Mouse (Mus musculus): ENCODE measurements around the gene Pbx1. TPM values are rescaled to one million over a fixed set of nuclear protein-coding genes. Genes with fewer than 3 reads are reported as not detected.

Pbx1 gene
- total RNA-seq, 2 experiments from 2014 or later: 16.9 to 29.3 TPM

DNA sequence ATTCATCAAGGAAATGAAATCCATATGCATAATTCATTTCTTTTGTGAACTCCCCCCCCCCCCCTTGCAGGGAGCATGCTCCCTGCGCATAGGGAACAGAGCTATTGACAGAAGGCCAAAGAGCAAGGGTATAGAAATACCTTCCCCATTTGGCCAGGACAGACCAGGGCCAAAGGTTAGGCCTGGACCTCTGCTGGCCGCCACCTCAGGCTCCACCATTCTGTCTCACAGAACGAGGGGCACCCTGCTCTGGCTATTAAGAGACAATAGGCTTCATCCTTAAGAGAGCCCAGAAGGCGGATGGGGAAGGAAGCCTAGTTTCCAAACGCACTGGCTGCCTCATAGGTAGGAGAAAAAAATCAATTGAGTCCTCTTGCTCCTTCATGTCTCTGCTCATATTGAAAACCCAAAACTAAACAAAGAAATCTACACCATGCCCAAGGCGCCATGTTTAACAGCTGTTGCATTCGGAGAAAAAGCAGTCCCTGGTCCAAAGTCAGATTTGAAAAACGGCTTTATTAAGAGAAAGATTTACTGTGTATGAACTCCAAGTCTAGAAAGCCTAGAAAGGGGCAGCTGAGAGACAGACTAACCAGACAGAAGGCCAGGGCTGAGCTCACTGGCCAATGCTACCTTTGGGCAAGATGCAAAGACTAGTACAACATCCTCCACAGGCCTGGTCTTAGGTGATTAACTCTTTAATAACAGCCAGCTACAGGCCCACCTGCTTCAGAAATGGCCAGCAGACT, 83.9 kb downstream of the Pbx1 start:
- intact Hi-C loops (cut with DNase I): no loop called here
- no peak for DNase-seq
- Histone ChIP-seq H3K4me3 (no peak overlapping the region), H3K27ac (no peak overlapping the region)
- no peak for TF ChIP-seq CTCF (IDR thresholded peaks at IDR 0.05)

DNA sequence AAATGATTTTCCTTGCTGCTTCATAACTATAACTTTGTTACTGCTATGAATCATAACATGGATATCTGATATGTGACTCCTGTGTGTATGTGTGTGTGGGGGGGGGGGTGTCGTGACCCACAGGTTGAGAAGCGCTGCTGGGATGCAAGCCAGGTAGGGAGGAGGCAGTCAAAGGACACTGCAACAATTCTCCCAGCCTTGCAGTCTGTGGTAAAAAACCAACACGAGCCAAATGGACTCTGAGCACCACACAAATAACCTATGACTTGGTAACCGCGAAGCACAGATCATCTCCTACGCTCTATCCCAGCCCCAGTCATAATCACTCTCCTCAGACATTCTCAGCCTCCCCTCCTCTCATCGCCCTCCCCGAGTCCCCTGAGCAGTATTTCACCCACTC, 87.2 kb downstream of the Pbx1 start:
- no peak for TF ChIP-seq CTCF (IDR thresholded peaks at IDR 0.05)
- no peak overlapping the region for H3K4me3 ChIP-seq
- intact Hi-C loops (cut with DNase I): no loop called here
- peak; percentile 42 for DNase-seq
- H3K27ac ChIP-seq: peak overlapping the region; percentile 24; the same call in 1 of the 2 replicates

DNA sequence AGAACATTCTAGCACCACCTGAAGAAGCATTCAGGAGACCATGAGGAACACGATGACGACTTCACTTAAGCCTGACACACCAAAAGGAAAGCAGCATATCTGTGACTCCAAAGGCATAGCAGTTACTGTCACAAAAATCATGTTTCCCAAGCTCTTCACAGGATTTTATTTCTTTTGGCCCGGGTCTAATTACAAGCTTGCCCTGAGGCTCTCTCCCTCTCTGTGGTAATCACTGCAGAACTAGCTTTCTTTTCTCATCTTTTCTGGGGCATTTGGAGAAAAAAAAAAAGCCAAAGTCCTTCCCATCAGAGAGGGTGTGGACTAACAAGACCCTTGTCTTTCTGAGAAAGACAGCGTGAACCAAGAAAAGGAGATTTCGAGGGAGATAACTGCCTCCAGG, 87.8 kb downstream of the Pbx1 start:
- DNase-seq: no peak
- TF ChIP-seq CTCF (IDR thresholded peaks at IDR 0.05): no peak
- intact Hi-C loops (cut with DNase I): no loop called here
- Histone ChIP-seq H3K4me3 (no peak overlapping the region), H3K27ac (0 out of 2 replicates have a peak overlapping the region, but pooled peaks have one; percentile 10)

DNA sequence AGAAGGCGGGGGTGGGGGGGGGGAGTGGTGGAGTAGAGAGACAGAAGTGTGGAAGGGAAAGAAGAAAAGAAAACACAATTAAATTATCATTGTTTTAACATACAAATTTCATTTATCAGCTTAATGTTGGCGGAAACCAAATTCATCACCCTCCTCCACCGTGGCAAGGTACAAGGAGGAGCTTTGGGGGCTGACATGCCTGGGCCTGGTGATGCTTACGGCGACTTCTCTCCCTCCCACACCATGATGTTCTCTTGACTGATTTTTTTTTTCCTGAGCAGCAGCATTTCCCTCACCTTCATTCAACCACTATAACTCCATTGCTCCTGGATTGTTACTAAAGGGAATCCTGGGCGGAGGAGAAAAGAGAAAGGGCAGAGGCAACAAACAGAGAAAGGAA, 89.8 kb downstream of the Pbx1 start:
- no peak for TF ChIP-seq CTCF (IDR thresholded peaks at IDR 0.05)
- intact Hi-C loops (cut with DNase I): no loop called here
- no peak overlapping the region for H3K27ac ChIP-seq
- no peak for DNase-seq
- no peak overlapping the region for H3K4me3 ChIP-seq

- no peak for DNase-seq
- H3K4me3 ChIP-seq: no peak overlapping the region
- intact Hi-C loops (cut with DNase I): no loop called here
Observed at GRCm38 (mm10) chr1:168341863-168342262, 90.2 kb downstream of the Pbx1 start.

GRCm38 (mm10) chr1:168341368-168341767, 90.7 kb downstream of the Pbx1 start:
- intact Hi-C loops (cut with DNase I): no loop called here
- H3K4me3 ChIP-seq: no peak overlapping the region
- no peak overlapping the region for H3K27ac ChIP-seq
- no peak for DNase-seq
- no peak for TF ChIP-seq CTCF (IDR thresholded peaks at IDR 0.05)

More at GRCm38 (mm10) chr1:168341863-168342262, 90.2 kb downstream of the Pbx1 start:
- no peak overlapping the region for H3K27ac ChIP-seq
- TF ChIP-seq CTCF (IDR thresholded peaks at IDR 0.05): no peak

GRCm38 (mm10) chr1:168336238-168336818, 95.7 kb downstream of the Pbx1 start:
- H3K4me3 ChIP-seq: no peak overlapping the region
- DNase-seq: no peak
- TF ChIP-seq CTCF (IDR thresholded peaks at IDR 0.05): no peak
- intact Hi-C loops (cut with DNase I): no loop called here
- no peak overlapping the region for H3K27ac ChIP-seq

- intact Hi-C loops (cut with DNase I): no loop called here
- H3K27ac ChIP-seq: no peak overlapping the region
- no peak for TF ChIP-seq CTCF (IDR thresholded peaks at IDR 0.05)
Observed at GRCm38 (mm10) chr1:168334831-168335574, 97.1 kb downstream of the Pbx1 start.

DNA sequence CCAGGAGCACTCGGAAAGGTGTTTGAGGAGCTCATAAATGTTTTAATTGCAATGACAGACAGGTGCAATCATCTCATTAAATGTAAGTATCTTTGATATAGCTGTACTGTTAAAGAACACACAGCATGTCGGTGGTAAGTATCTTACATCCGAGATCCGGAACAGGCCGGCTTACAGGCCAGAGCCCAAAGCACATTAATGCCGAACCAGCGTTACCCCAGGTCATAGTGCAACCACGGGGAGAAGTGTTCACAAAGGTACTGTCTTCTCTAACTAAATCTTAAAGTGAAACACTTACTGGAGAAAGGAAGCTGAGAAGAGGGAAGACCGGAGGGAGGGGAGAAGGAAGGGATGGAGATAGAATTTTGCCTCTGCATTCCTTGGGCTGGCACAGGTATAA, 100.0 kb downstream of the Pbx1 start:
- TF ChIP-seq CTCF (IDR thresholded peaks at IDR 0.05): no peak
- no peak overlapping the region for H3K4me3 ChIP-seq
- intact Hi-C loops (cut with DNase I): no loop called here
- no peak for DNase-seq
- no peak overlapping the region for H3K27ac ChIP-seq

More at GRCm38 (mm10) chr1:168334831-168335574, 97.1 kb downstream of the Pbx1 start:
- DNase-seq: no peak
- H3K4me3 ChIP-seq: no peak overlapping the region

DNA sequence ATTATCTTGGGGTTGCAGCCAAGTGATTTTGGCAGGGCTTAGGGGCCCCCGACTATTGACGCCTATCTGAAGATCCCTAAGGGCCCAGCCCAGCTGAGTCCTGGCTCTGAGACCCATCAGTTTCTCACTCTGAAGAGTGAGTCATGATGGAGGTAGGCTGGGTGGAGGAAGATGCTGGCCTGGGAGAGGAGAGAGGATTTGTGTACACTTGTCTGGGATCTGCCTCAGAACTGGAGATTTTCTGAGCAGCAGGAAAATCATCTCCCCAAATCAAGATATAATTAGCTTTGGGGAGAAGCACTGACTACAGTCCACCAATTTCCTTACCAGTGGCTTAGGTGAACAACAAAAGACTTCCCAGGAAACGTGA, 103.8 kb downstream of the Pbx1 start:
- no peak overlapping the region for H3K27ac ChIP-seq
- H3K4me3 ChIP-seq: no peak overlapping the region
- intact Hi-C loops (cut with DNase I): loop anchor here (10.0 kb wide), 2 partner anchors 107 to 233 kb away; partner anchors contain the start of gene Pbx1
- TF ChIP-seq CTCF (IDR thresholded peaks at IDR 0.05): no peak
- DNase-seq: no peak

DNA sequence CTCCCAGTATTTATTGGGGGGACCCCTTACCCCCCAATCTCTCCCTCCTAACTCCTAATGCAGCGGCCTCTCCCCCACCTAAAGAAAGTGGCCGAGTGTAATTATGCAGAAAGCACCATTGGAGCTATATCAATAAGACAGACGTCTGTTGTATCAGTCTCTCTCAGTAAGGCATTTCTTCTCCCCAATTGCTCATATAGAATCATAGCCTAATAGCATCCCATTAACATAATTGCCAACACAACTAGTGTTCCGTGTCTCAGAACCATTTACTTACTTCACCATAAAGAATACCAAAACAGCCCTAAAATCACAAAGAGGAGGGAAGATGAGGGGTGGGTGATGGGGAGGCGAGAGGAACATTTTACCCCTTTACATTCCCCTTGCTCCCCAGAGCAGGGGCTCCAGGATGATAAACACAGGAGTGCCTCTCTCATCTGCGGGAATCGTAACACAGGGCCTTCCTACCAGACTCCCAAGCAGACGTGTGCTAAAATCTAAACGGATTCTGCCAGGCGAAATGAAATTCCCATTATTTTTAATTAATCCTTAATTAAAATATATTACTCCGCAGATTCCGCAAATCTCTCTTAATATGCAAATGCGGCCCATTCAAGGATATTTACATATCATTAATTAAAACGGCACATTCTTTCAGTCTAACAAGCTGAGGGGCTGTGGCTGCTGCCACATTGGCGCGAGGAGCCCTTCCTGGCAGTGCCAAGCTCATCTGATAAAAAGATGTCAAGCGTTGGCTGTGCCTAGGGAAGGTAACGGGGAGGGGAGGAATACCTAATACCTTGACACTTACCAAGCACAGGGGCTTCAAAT, 104.5 kb downstream of the Pbx1 start:
- H3K27ac ChIP-seq: no peak overlapping the region
- DNase-seq: no peak
- TF ChIP-seq CTCF (IDR thresholded peaks at IDR 0.05): no peak
- intact Hi-C loops (cut with DNase I): loop anchor here (10.0 kb wide), 2 partner anchors 107 to 233 kb away; partner anchors contain the start of gene Pbx1
- no peak overlapping the region for H3K4me3 ChIP-seq

DNA sequence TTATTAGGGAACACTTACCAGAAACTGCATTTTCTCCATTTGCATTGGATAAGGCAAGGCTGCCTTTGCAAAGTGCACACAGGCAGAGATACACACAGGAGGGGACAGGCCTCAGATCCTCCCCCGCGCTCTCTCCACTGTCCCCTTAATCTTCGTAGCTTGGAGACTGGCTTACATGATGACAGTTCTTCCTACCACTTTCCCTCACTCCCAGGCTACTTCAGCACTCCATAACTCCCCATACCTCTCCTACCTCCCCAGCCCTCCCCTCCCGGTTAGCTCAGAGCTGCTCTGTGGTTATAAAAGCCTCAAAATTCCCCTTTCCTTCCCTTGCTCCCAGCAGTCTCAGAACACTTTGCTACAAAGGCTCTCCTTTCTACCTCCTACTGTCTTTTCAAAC, 106.3 kb downstream of the Pbx1 start:
- no peak for DNase-seq
- no peak overlapping the region for H3K4me3 ChIP-seq
- no peak overlapping the region for H3K27ac ChIP-seq
- no peak for TF ChIP-seq CTCF (IDR thresholded peaks at IDR 0.05)
- intact Hi-C loops (cut with DNase I): loop anchor here (10.0 kb wide), 2 partner anchors 109 to 231 kb away; partner anchors contain the start of gene Pbx1

Data from gastrocnemius, adult 2 months (tissue).